Mouse (Mus musculus): Measurements from ENCODE around the gene Serpina3a. TPM values are rescaled to one million over a fixed set of nuclear protein-coding genes. Genes with fewer than 3 reads are reported as not detected.

Gene Serpina3a
- polyA plus RNA-seq, 1 experiment: not detected

GRCm38 (mm10) chr12:104127696-104128095 is 15.2 kb downstream of the Serpina3a start, which contains the start of gene Serpina3b:
Serpina3b (plus strand) TSS chr12:104127996.
- Histone ChIP-seq H3K27ac (ENCODE audit: insufficient read depth, low read length) (no peak within 1 kb of the TSS), H3K9me3 (replicated peaks; ENCODE audit: control insufficient read depth, insufficient read depth, low read length, poor library complexity, severe bottlenecking) (no peaks in the 10 kb centered on the region), H3K4me3 (ENCODE audit: low read depth, low read length) (no peak within 1 kb of the TSS), H3K4me1 (ENCODE audit: control insufficient read depth, insufficient read depth, low read length) (no peaks in the 10 kb centered on the region), H3K36me3 (ENCODE audit: control insufficient read depth, insufficient read depth, low read length, poor library complexity, severe bottlenecking) (no peaks in the 10 kb centered on the region), H3K27me3 (ENCODE audit: control insufficient read depth, insufficient read depth, low read length, poor library complexity, severe bottlenecking) (no peaks in the 10 kb centered on the region), H3K9ac (ENCODE audit: low read depth, poor library complexity, severe bottlenecking) (no peak within 1 kb of the TSS)
- TF ChIP-seq CTCF (IDR thresholded peaks at IDR 0.05; ENCODE audit: low read depth, low read length): no peak

- no peaks in the 10 kb centered on the region for H3K9me3 ChIP-seq (replicated peaks; ENCODE audit: control insufficient read depth, insufficient read depth, low read length, poor library complexity, severe bottlenecking)
- H3K4me3 ChIP-seq (ENCODE audit: low read depth, low read length): no peak overlapping the region
- H3K9ac ChIP-seq (ENCODE audit: low read depth, poor library complexity, severe bottlenecking): no peak overlapping the region
- H3K27me3 ChIP-seq (ENCODE audit: control insufficient read depth, insufficient read depth, low read length, poor library complexity, severe bottlenecking): no peaks in the 10 kb centered on the region; the same call in 1 of the 2 replicates
- H3K36me3 ChIP-seq (ENCODE audit: control insufficient read depth, insufficient read depth, low read length, poor library complexity, severe bottlenecking): no peaks in the 10 kb centered on the region
- H3K27ac ChIP-seq (ENCODE audit: insufficient read depth, low read length): no peak overlapping the region
- no peak for TF ChIP-seq CTCF (IDR thresholded peaks at IDR 0.05; ENCODE audit: low read depth, low read length)
- TF ChIP-seq EP300 (IDR thresholded peaks at IDR 0.05; ENCODE audit: insufficient read depth, low read depth, low read length): no peak
- TF ChIP-seq POLR2A (IDR thresholded peaks at IDR 0.05; ENCODE audit: insufficient read depth, low read length): no peak
- H3K4me1 ChIP-seq (ENCODE audit: control insufficient read depth, insufficient read depth, low read length): no peaks in the 10 kb centered on the region
Measured at GRCm38 (mm10) chr12:104131041-104131440, 18.5 kb downstream of the Serpina3a start.

- Histone ChIP-seq H3K27me3 (ENCODE audit: control insufficient read depth, insufficient read depth, low read length, poor library complexity, severe bottlenecking) (no peaks in the 10 kb centered on the region; the same call in 1 of the 2 replicates), H3K27ac (ENCODE audit: insufficient read depth, low read length) (no peak overlapping the region), H3K4me1 (ENCODE audit: control insufficient read depth, insufficient read depth, low read length) (no peaks in the 10 kb centered on the region), H3K36me3 (ENCODE audit: control insufficient read depth, insufficient read depth, low read length, poor library complexity, severe bottlenecking) (no peaks in the 10 kb centered on the region), H3K9ac (ENCODE audit: low read depth, poor library complexity, severe bottlenecking) (no peak overlapping the region), H3K9me3 (replicated peaks; ENCODE audit: control insufficient read depth, insufficient read depth, low read length, poor library complexity, severe bottlenecking) (no peaks in the 10 kb centered on the region), H3K4me3 (ENCODE audit: low read depth, low read length) (no peak overlapping the region)
- TF ChIP-seq CTCF (IDR thresholded peaks at IDR 0.05; ENCODE audit: low read depth, low read length) (no peak), POLR2A (IDR thresholded peaks at IDR 0.05; ENCODE audit: insufficient read depth, low read length) (no peak), EP300 (IDR thresholded peaks at IDR 0.05; ENCODE audit: insufficient read depth, low read depth, low read length) (no peak)
Measured at GRCm38 (mm10) chr12:104138216-104138615, 25.7 kb downstream of the Serpina3a start.

- Histone ChIP-seq H3K4me3 (ENCODE audit: low read depth, low read length) (no peak overlapping the region), H3K9me3 (replicated peaks; ENCODE audit: control insufficient read depth, insufficient read depth, low read length, poor library complexity, severe bottlenecking) (no peaks in the 10 kb centered on the region), H3K4me1 (ENCODE audit: control insufficient read depth, insufficient read depth, low read length) (no peaks in the 10 kb centered on the region), H3K27ac (ENCODE audit: insufficient read depth, low read length) (no peak overlapping the region), H3K27me3 (ENCODE audit: control insufficient read depth, insufficient read depth, low read length, poor library complexity, severe bottlenecking) (no peaks in the 10 kb centered on the region), H3K36me3 (ENCODE audit: control insufficient read depth, insufficient read depth, low read length, poor library complexity, severe bottlenecking) (no peaks in the 10 kb centered on the region), H3K9ac (ENCODE audit: low read depth, poor library complexity, severe bottlenecking) (no peak overlapping the region)
- TF ChIP-seq EP300 (IDR thresholded peaks at IDR 0.05; ENCODE audit: insufficient read depth, low read depth, low read length): no peak
- no peak for TF ChIP-seq POLR2A (IDR thresholded peaks at IDR 0.05; ENCODE audit: insufficient read depth, low read length)
- no peak for TF ChIP-seq CTCF (IDR thresholded peaks at IDR 0.05; ENCODE audit: low read depth, low read length)
Measured at GRCm38 (mm10) chr12:104140543-104141103, 28.1 kb downstream of the Serpina3a start.

GRCm38 (mm10) chr12:104141506-104141905 is 29.0 kb downstream of the Serpina3a start:
- H3K9me3 ChIP-seq (replicated peaks; ENCODE audit: control insufficient read depth, insufficient read depth, low read length, poor library complexity, severe bottlenecking): no peaks in the 10 kb centered on the region
- no peak overlapping the region for H3K4me3 ChIP-seq (ENCODE audit: low read depth, low read length)
- no peak overlapping the region for H3K9ac ChIP-seq (ENCODE audit: low read depth, poor library complexity, severe bottlenecking)
- H3K4me1 ChIP-seq (ENCODE audit: control insufficient read depth, insufficient read depth, low read length): no peaks in the 10 kb centered on the region
- H3K27ac ChIP-seq (ENCODE audit: insufficient read depth, low read length): no peak overlapping the region
- H3K27me3 ChIP-seq (ENCODE audit: control insufficient read depth, insufficient read depth, low read length, poor library complexity, severe bottlenecking): no peaks in the 10 kb centered on the region
- no peaks in the 10 kb centered on the region for H3K36me3 ChIP-seq (ENCODE audit: control insufficient read depth, insufficient read depth, low read length, poor library complexity, severe bottlenecking)
- TF ChIP-seq CTCF (IDR thresholded peaks at IDR 0.05; ENCODE audit: low read depth, low read length) (no peak), POLR2A (IDR thresholded peaks at IDR 0.05; ENCODE audit: insufficient read depth, low read length) (no peak), EP300 (IDR thresholded peaks at IDR 0.05; ENCODE audit: insufficient read depth, low read depth, low read length) (no peak)

- H3K4me1 ChIP-seq (ENCODE audit: control insufficient read depth, insufficient read depth, low read length): no peaks in the 10 kb centered on the region
- TF ChIP-seq CTCF (IDR thresholded peaks at IDR 0.05; ENCODE audit: low read depth, low read length): no peak
- TF ChIP-seq POLR2A (IDR thresholded peaks at IDR 0.05; ENCODE audit: insufficient read depth, low read length): no peak
- TF ChIP-seq EP300 (IDR thresholded peaks at IDR 0.05; ENCODE audit: insufficient read depth, low read depth, low read length): no peak
- no peak overlapping the region for H3K4me3 ChIP-seq (ENCODE audit: low read depth, low read length)
- H3K27ac ChIP-seq (ENCODE audit: insufficient read depth, low read length): no peak overlapping the region
- H3K27me3 ChIP-seq (ENCODE audit: control insufficient read depth, insufficient read depth, low read length, poor library complexity, severe bottlenecking): no peaks in the 10 kb centered on the region
- H3K36me3 ChIP-seq (ENCODE audit: control insufficient read depth, insufficient read depth, low read length, poor library complexity, severe bottlenecking): no peaks in the 10 kb centered on the region
- H3K9me3 ChIP-seq (replicated peaks; ENCODE audit: control insufficient read depth, insufficient read depth, low read length, poor library complexity, severe bottlenecking): no peaks in the 10 kb centered on the region
- no peak overlapping the region for H3K9ac ChIP-seq (ENCODE audit: low read depth, poor library complexity, severe bottlenecking)
Measured at GRCm38 (mm10) chr12:104142427-104142826, 29.9 kb downstream of the Serpina3a start.

Data from ES-Bruce4 (cell line).